Mouse (Mus musculus) gastrocnemius, postnatal 4 days (tissue): Measurements from ENCODE around the gene Zfp551. TPM values are rescaled to one million over a fixed set of nuclear protein-coding genes. Genes with fewer than 3 reads are reported as not detected.
A peak's percentile ranks its signal among the peaks of the same experiment; 100 is the strongest.

Experiments
- DNase-seq, 2 experiments: peaks; one replicate each; pipeline ENCODE4 v3.0.0; 2021 to 2022; ENCODE audit warnings: low spot score in 2 of 2, mixed read lengths in 2 of 2
- long read RNA-seq, 2 experiments: library from polyadenylated mRNA; stranded (forward); transcript quantifications; one replicate each; pipeline ENCODE4 v2.0.0; 2021
- total RNA-seq, 2 experiments: library from RNA; stranded (reverse); gene quantifications; 2 replicates each; pipeline ENCODE4 v1.2.3; 2021

Zfp551 gene
- 1 to 10 TPM; 2.9 to 3.0 TPM for total RNA-seq
- long read RNA-seq, experiment 1, partial matches to known transcripts, result 0 of 1 reads
- long read RNA-seq, experiment 1, other reads (novel, unspliced or antisense), result 0 of 1 reads
- long read RNA-seq, experiment 2, partial matches to known transcripts, result 0 of 2 reads
- long read RNA-seq, experiment 2, other reads (novel, unspliced or antisense), result 0 of 2 reads

DNA sequence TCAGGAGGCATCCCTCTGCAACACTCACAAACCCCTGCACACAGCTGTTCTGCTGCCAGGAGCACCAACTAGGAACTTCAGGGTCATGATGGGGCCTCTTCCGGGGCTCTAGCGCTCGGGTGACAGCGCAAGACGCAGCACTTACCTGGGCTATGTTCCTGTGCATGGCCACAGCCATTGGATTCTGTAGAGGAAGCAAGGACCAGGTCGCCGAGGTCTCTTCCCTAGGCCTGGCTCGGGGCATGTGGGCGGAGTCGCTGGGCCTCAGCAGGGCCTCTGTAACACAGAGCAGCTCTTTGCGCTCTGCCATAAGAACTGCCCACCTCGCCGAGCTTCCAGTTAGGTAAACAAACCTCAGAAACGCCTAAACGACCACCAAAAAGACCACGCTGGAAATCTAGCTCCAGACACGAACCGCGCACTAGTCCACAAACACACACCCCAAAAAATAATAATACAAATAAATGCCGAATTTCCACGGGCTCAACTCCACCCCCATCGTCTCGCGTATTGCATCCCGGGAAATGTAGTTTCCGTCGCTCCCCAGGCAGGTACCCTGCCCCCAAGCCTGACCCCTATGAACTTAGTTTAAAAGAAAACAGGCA is at the start of gene Zfp551:
Gene Zfp551, minus strand, starts transcription at position 507 of the 605 bp plus-strand sequence.
- DNase-seq, result peak; percentile 26 to 52

DNA sequence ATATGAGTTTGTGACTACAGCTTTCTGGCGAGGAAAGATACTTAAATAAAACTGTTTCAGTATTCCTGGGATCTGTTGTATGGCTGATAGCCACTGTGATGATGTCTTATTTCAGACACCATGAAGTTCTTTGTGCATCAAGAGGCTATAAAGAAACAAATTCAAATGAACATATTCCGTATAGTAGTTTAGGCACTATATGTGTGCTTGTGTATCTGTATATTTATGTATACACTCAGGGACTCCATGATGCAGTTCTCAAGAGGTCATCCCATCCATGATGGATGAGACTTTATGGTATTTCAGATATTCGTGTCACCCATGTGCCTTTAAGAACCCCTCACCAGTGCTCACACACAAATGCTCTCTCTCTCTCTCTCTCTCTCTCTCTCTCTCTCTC is 304 bp upstream of the Zfp551 start:
- DNase-seq, result no peak

DNA sequence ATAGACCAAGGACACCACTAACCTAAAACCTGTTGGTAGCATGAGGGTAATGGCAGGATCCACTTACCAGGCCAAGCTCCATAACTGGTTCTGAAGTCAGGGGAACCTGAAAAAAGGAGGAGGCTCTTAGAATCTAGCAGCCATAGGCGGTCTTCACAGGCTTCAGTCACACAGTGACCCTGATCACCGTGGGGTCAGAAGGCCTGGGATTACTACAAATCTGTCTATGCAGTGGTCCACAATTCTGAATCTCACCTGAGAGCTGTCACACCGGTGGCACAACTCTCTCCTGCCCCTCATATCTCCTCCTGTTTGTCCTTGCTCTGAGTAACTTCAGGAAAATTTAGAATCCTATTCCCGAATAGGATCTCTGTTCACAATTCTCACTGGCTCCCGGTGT is 810 bp downstream of the Zfp551 start:
- DNase-seq, result no peak

DNA sequence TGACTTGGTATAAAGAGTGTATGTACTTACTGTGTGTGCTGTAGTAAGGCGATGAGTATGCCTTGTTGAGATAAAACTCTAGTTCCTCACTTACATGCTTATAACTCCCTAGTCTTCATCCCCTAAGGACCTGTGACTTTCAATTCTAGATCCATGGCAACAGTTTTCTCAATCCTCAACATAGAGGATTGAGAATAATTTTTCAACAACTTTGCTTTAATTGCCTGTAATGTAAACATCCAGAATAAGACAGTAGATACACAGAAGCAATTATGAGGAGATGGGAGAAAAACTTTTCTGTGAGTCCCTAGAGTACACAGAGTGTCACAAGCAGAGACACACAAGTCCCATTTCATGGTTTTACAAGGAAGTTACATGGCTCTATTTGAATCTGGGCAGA is 53.4 kb downstream of the Zfp551 start, which contains the start of gene Vmn1r84:
Gene Vmn1r84, minus strand, starts transcription at position 101 of the 400 bp plus-strand sequence.
- DNase-seq, result no peak

Other genes starting within 250 kb of the Zfp551 start
- not detected for gene Vmn1r80, start 233.5 kb downstream of the Zfp551 start, total RNA-seq
- not detected for gene Vmn1r81, start 154.5 kb downstream of the Zfp551 start, total RNA-seq
- gene Vmn1r82, start 122.3 kb downstream of the Zfp551 start, total RNA-seq, result not detected
- not detected for gene Vmn1r83, start 93.3 kb downstream of the Zfp551 start, total RNA-seq
- gene Vmn1r84, start 53.5 kb downstream of the Zfp551 start, total RNA-seq, result not detected
- 10 to 100 TPM; 11.5 to 15.1 TPM for gene Zfp606, start 55.5 kb upstream of the Zfp551 start, total RNA-seq
- not detected for gene 2900092C05Rik, start 89.8 kb upstream of the Zfp551 start, total RNA-seq
- under 1 TPM; 0.02 to 0.03 TPM for gene Vmn2r53, start 186.0 kb upstream of the Zfp551 start, total RNA-seq
- gene Vmn2r54, start 217.6 kb upstream of the Zfp551 start, total RNA-seq, result not detected